Mouse (Mus musculus): ENCODE results near the gene Usp5.
"Not testable (repeated sequence)": the region's sequence is repeated elsewhere in the genome, so short reads cannot be mapped to it uniquely, and the experiment has no call there.

Gene Usp5

GRCm38 (mm10) chr6:124809775-124810538 lies 19.3 kb downstream of the Usp5 start:
- DNase-seq, result no peak

- DNase-seq, result peak; percentile 85
Observed at GRCm38 (mm10) chr6:124809052-124809774, 20.1 kb downstream of the Usp5 start.

DNA sequence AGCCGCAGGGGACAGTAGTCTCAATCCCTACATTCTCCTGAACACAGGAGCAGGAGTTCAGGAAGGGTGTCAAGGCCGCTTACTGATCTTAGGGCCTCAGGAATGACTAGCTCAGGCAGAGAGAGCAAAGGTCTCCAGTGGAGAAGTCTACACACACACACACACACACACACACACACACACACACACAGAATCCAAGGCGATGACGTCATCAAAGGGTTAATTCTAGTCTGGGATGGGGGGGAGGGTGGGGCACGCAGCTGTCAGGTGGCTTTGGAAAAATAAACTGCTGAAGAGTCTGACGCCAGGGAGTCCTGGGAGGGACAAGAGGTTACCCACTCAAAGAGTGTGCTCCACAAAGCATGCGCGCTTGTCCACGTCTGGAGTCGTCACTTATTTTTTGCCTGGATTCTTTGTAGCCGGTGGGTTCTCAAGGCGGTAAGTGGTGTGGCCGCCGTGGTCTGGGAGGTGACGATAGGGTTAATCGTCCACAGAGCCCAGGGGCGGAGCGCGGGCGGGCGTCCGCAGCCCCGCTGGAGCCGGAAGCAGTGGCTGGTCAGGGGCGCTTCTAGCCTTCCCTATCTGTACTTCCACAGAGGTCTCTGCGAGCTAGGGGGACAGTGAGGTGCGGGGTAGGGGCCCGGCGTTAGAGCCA lies 20.8 kb downstream of the Usp5 start, which contains the start of gene Spsb2:
Spsb2 (plus strand) TSS at position 304 of the 655 bp plus-strand sequence.
- peak; percentile 86 for DNase-seq

DNA sequence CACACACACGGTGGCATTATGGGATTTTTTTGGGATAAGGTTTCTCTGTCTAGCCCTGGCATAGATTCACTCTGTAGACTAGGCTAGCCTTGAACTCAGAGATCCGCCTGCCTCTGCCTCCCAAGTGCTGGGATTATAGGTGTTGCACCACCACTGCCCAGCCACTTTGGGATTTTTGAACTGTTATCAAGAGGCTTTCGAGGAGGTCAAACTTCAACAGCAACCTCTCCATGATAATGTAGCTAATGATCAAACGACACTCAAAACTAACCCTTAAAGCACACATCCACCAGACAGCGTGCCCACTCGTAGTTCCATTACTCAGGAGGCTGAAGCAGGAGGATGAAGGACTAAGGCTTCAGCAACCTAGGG lies 21.3 kb downstream of the Usp5 start:
- no peak for DNase-seq

DNA sequence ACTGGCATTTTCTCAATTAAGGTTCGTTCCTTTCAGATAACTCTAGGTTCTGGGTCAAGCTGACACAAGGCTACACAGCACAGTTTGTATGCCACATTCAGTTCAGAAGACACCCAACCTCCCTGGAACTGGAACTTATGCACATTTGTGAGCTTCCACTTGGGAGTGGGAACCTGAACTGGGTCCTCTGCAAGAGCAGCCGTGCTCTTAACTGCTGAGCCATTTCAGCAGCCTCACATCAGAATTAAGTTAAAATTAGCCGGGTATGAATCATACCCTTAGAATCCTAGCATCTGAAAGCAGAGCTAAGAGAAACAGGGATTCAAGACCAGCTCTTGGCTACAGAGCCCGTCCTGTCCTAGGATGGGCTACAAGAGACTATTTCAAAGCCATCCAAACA lies 21.9 kb downstream of the Usp5 start:
- no peak for DNase-seq

DNA sequence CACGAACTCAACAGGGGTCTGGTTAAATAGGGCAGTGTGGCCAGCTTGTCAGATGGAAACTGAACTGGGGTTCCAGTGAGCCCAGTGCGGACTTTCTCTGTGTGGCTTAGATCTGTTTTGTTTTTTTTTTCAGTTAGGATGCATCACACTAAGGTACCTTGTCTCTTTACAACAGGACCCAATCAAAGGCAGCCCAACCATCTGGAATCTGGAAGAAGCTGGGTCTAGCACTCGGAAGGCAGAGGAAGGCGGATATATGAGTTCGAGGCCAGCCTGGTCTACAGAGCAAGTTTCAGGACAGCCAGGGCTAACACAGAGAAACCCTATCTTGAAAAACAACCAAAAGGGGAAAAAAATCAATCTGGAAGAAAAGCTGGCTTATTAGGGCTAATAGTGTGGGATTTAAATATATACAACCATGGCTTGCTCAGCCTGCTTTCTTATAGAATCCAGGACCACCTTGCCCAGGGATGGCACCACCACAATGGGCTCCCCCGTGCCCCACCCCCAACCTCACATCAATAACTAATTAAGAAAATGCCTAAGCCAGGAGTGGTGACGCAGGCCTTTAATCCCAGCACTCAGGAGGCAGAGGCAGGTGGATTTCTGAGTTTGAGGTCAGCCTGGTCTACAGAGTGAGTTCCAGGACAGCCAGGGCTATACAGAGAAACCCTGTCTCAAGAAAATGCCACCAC lies 22.7 kb downstream of the Usp5 start:
- no peak for DNase-seq

GRCm38 (mm10) chr6:124805341-124806321 lies 23.7 kb downstream of the Usp5 start:
- DNase-seq, result peak; percentile 95

- DNase-seq, result no peak
Observed at GRCm38 (mm10) chr6:124804341-124804740, 24.9 kb downstream of the Usp5 start.

- DNase-seq, result not testable (repeated sequence)
Observed at GRCm38 (mm10) chr6:124803691-124804090, 25.6 kb downstream of the Usp5 start.

- DNase-seq, result no peak
Observed at GRCm38 (mm10) chr6:124803061-124803460, 26.2 kb downstream of the Usp5 start.

DNA sequence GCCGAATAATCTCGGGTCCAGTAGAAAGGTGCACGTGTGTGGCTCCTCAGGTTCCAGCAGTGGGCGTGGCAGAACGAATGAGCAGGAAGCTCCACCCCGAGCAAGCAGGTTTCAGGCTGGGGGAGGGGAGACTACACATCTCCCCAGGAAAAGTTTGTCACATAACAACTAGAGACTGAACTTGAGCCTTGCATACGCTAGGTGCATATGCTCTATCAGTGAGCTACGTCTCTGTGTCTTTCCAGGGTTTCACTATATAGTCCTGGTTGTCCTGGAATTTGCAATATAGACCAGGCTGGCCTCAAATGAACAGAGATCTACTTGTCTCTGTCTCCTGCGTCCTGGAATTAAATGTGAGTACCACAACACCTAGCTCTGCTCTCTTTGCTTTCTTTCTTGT lies 26.9 kb downstream of the Usp5 start:
- not testable (repeated sequence) for DNase-seq

DNA sequence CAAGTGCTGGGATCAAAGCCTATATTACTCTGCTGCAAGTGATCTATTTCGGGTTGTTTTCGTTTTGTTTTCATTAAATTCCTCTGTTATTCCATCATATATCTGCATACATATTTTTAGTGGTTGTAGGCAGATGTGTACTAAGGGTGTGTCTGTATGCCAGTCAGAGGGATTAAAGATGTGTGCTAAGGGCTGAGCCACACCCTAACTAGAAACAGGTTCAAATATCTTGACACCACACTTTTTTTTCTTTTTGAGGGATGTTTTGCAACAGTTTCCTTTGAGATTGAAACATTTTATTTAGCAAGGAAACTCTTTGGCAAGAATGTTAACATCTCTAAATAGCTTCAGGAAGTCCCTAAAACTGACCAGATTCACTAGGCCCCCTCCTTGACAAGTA lies 33.1 kb downstream of the Usp5 start:
- DNase-seq, result no peak

DNA sequence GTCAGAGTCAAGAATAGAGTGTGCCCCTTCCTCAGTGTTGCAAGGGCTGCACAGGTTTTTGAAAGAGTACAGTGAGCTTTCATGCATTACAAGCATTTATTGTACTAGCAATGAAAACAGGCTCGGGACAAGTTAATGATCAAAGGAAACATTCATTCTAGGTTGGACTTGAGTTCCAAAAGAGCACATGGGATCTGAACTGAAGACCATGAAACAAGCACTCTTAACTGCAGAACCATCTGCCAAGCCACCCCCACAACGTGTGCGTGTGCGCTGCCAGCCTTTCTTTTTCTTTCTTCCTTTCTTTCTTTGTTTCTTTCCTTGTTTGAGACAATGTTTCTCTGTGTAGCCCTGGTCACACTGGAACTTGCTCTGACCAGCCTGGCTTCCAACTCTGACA lies 33.5 kb downstream of the Usp5 start:
- DNase-seq, result peak; percentile 62

- peak; percentile 35 for DNase-seq
Observed at GRCm38 (mm10) chr6:124791911-124792310, 37.4 kb downstream of the Usp5 start.

DNA sequence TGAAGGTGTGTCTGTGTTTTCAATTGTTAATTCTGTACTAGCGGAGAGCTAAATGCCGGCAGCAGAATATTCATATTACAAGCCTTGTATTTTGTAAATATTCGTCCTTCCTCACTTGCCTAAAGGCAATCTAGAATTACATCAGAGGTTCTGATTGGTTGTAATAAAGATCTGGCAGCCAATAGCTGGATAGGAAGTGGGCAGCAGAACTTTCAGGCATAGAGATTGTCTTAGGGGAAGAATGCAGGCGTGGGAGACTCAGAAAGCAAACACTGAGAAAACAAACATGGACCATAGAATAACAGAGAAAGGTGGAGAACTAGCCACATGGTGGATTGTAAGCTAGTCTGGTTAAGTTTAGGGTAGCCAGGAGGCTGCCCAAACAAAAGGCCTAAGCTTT lies 39.2 kb downstream of the Usp5 start:
- no peak for DNase-seq

DNA sequence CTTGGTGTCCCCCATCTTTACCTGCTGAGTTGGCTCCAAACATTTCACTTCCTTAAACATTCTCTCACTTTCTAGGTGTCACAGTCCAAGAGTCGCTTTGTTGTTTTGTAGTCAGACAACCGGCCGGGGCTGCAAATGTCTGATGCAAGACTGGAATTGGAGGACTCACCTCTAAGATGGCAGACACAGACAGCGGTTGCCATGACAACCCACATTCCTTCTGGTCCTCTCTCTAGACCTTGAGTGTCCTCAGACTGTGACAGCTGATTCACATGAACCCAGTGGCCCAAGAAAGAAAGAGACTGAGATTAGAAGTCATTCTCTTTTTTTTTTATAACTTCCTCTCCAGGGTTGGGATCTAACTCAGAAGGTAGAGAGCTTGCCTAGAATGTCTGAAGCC lies 39.8 kb downstream of the Usp5 start:
- DNase-seq, result no peak

- DNase-seq, result no peak
Observed at GRCm38 (mm10) chr6:124787722-124788121, 41.6 kb downstream of the Usp5 start.

DNA sequence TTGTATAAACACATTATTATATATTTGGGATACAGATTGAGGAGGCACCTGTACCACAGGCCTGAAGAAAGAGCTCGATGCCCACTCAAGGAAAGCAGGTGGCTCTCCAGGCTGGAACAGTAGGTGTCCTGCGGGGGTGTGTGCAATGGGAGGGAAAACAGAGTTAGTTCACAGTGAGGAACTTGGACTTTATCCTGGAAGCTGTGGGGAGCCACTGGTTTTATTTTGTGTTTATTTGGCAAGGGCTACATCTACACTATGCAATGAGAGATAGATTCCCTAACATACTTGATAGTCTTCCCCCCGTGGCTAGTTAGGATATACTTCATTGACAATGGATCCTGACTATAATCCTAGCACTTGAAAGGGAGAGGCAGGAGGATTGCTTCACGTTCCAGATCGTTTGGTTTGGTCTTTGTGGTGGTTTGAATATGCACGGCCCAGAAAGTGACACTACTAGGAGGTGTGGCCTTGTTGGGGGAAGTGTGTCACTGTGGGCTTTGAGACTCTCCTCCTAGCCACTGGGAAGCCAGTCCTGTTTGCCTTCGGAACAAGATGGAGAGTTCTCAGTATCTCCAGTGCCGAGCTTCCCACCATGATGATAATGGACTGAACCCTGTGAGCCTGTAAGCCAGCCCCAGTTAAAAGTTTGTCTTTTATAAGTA lies 42.4 kb downstream of the Usp5 start:
- peak; percentile 52 for DNase-seq

- no peak for DNase-seq
Observed at GRCm38 (mm10) chr6:124782436-124782835, 46.8 kb downstream of the Usp5 start.

- DNase-seq, result no peak
Observed at GRCm38 (mm10) chr6:124780917-124781316, 48.4 kb downstream of the Usp5 start.

DNA sequence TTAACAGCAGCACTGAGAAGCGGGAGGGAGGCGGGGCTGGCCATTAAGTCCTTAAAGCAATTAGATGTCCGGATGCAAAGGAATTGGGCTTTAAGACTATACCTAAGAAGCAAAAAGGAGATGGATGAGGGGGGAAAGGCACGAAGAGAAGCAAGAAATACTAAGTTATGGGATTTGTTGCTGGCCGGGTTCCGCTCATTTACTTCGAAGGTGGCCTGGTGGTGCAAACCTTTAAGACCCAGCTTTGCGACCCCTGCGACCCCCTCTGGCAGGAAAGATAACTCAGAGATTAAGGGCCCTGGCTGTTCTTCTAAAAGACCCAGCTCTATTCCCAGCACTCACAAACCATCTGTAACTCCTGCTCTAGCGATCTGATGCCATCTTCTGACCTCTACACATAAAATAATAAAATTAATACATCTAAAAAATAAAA lies 49.3 kb downstream of the Usp5 start:
- DNase-seq, result no peak
